Mouse (Mus musculus) spleen, adult 2 months (tissue): ENCODE measurements around the gene Itga5.

Source experiments
- CTCF ChIP-seq: fragments of 200-500 bp; IDR thresholded peaks from 2 replicates; pipeline ENCODE4 v1.5.1; 2011; ENCODE audit warnings: mild to moderate bottlenecking, inconsistent platforms; ENCODE audit not compliant: insufficient read depth, insufficient read length, insufficient replicate concordance; ENCODE audit errors: extremely low read depth
- POLR2A ChIP-seq: fragments of 200-500 bp; IDR thresholded peaks from 2 replicates; pipeline ENCODE4 v1.6.1; 2011; ENCODE audit warnings: low read depth, low read length, inconsistent platforms

DNA sequence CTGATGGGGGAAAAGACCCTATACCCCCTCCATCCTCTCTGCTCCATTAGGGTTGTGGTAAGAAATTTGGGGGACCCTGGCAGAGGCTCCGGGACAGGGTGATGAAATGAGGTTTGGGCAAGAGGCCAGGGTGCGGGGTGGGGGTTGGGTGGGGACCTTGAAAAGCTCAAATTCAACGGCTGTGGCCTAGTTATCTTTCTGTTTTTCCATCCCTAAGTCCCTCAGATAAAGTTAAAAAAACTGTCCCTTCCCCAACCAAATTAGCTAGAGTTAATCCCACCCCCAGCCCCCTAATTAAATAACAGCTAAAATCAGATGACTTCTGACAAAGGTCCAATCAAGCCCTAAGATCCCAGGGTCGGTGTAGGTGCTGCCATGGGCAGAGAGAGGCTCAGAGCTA is 1.8 kb downstream of the Itga5 start:
- TF ChIP-seq CTCF (no peak), POLR2A (no peak)
